Mouse (Mus musculus) forelimb bud, embryonic 11.5 days (tissue): ENCODE data around the gene Hat1.
"Not testable (repeated sequence)": the region's sequence is repeated elsewhere in the genome, so short reads cannot be mapped to it uniquely, and the experiment has no call there.

Source experiments
- DNase-seq: peaks from one replicate; pipeline ENCODE4 v3.0.0-alpha.2; 2012; ENCODE audit warnings: low read depth, low spot score

Gene Hat1

GRCm38 (mm10) chr2:71388951-71389763 is at the start of gene Hat1:
Gene Hat1 (plus strand): TSS chr2:71388958.
- DNase-seq, result peak; percentile 95

GRCm38 (mm10) chr2:71340126-71340525 is 48.6 kb upstream of the Hat1 start:
- DNase-seq, result no peak

GRCm38 (mm10) chr2:71343884-71344640 is 44.7 kb upstream of the Hat1 start:
- no peak for DNase-seq

GRCm38 (mm10) chr2:71347160-71347559 is 41.6 kb upstream of the Hat1 start:
- no peak for DNase-seq

- no peak for DNase-seq
These were observed 40.8 kb upstream of the Hat1 start for GRCm38 (mm10) chr2:71347732-71348490.

- DNase-seq, result no peak
These were observed 39.2 kb upstream of the Hat1 start for GRCm38 (mm10) chr2:71349511-71349910.

- DNase-seq, result no peak
These were observed 38.6 kb upstream of the Hat1 start for GRCm38 (mm10) chr2:71350181-71350580.

GRCm38 (mm10) chr2:71350904-71351726 is 37.6 kb upstream of the Hat1 start:
- DNase-seq, result no peak

GRCm38 (mm10) chr2:71351727-71351987 is 37.1 kb upstream of the Hat1 start:
- no peak for DNase-seq

- DNase-seq, result no peak
These were observed 35.3 kb upstream of the Hat1 start for GRCm38 (mm10) chr2:71353306-71354054.

GRCm38 (mm10) chr2:71354055-71354425 is 34.7 kb upstream of the Hat1 start:
- DNase-seq, result no peak

GRCm38 (mm10) chr2:71358347-71358746 is 30.4 kb upstream of the Hat1 start:
- DNase-seq, result no peak

GRCm38 (mm10) chr2:71360192-71360591 is 28.6 kb upstream of the Hat1 start:
- DNase-seq, result no peak

GRCm38 (mm10) chr2:71366618-71367124 is 22.1 kb upstream of the Hat1 start:
- no peak for DNase-seq

- peak; percentile 78 for DNase-seq
These were observed 21.5 kb upstream of the Hat1 start, which contains the start of gene Slc25a12 for GRCm38 (mm10) chr2:71367125-71367880. Gene Slc25a12 (minus strand): TSS chr2:71367749.

GRCm38 (mm10) chr2:71368086-71368485 is 20.7 kb upstream of the Hat1 start:
- DNase-seq, result no peak

- DNase-seq, result no peak
These were observed 17.0 kb upstream of the Hat1 start for GRCm38 (mm10) chr2:71371790-71372189.

- DNase-seq, result not testable (repeated sequence)
These were observed 16.5 kb upstream of the Hat1 start for GRCm38 (mm10) chr2:71372261-71372660.

- DNase-seq, result no peak
These were observed 14.2 kb upstream of the Hat1 start for GRCm38 (mm10) chr2:71374275-71375155.
